Mouse (Mus musculus) regulatory T cell (primary cell): Measurements from ENCODE around the gene Pcyt2.

Source experiments
- in situ Hi-C: fragments of 300-600 bp; cut with MboI, MseI; formaldehyde crosslinking; loops from one replicate; pipeline ENCODE4 v1.15.1; 2025; ENCODE audit warnings: high pct_unique_total_duplicates

Gene Pcyt2

DNA sequence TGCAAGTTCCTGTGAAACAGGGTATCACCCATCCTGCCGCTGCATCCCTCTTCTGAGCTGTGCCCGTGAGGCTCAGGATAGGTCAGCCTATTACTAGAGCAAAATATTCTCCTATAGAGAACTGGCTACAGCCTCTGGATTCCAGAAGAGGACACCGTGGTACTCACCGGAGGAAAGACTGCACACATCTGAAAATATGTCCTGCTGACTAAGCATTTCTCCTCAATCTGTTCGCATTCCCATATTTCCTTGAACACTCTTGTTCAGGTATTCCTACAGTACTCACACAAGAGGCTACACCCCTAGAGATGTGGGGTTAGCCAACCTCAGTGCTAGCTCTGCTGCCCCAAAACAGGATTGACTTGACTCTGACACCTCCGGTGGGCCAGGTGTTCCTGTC, 49.4 kb downstream of the Pcyt2 start:
- in situ Hi-C loops: no loop called here

DNA sequence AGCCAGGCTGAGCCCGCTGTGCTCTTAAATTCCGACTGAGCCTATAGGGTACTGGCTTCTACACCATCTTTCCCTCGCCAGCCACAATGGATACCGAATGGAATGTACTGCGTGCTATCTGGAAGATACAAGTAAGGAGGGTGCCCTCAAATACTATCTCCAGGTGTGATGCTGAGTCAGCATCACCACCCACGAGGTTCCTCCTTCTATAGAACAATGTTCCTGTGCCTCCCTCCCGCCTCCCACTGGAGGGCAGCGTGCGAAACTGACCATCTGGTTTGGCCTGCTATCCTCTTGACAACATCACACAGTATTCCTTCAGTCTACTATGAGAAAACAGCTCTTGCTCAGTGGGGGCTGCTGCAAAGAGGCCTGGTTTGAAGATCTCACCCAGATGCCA, 52.6 kb downstream of the Pcyt2 start:
- in situ Hi-C loops: no loop called here

DNA sequence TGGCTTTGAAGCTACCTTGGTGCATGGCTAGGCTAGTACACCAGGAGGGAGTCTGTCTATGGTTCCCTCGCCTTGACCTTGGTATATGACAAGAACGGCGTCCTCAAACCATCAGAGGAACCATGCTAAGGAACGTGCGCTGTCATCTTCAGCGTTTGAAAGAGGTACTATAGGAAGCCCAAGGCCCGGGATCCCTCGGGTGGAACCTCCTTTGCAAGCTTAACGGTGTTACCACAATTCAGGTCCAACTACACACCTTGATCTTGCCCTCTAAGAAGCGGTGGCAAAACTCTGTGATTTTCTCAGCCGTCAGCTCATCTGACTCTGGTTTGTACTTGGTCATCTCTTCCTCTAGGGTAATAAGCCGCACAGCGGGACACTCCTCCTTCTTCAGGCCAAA, 54.8 kb downstream of the Pcyt2 start:
- in situ Hi-C loops: no loop called here

- in situ Hi-C loops: no loop called here
Observed at GRCm38 (mm10) chr11:120560952-120561728, 56.6 kb downstream of the Pcyt2 start.
